Mouse (Mus musculus) MEL (cell line): Measurements from ENCODE around the gene Tnfsf15. TPM values are rescaled to one million over a fixed set of nuclear protein-coding genes. Genes with fewer than 3 reads are reported as not detected.

Experiments
- DNase-seq: peaks from one replicate; pipeline ENCODE4 v3.0.0; 2011; ENCODE audit warnings: low read depth, low spot score
- H3K27ac ChIP-seq: 2 replicates; pipeline ENCODE4 v1.5.1; 2012; ENCODE audit warnings: low read depth, mild to moderate bottlenecking, control low read depth, low read length, moderate library complexity; ENCODE audit not compliant: control insufficient read depth
- H3K27me3 ChIP-seq, 2 experiments: fragments of 150-350 bp in 1 of 2; sonication (generic) in 1 of 2; 2 replicates each; pipeline ENCODE4 v1.6.1; 2012; ENCODE audit warnings: low read length in 2 of 2, mild to moderate bottlenecking in 2 of 2, improper control_type of control experiment in 1 of 2, moderate library complexity in 1 of 2; ENCODE audit not compliant: insufficient read depth in 2 of 2, control insufficient read depth in 1 of 2
- H3K36me3 ChIP-seq, 2 experiments: 2 replicates each; pipeline ENCODE4 v1.6.1; 2012 to 2014; ENCODE audit warnings: low read length in 2 of 2, improper control_type of control experiment in 1 of 2, inconsistent platforms in 1 of 2, mild to moderate bottlenecking in 1 of 2; ENCODE audit not compliant: insufficient read depth in 2 of 2, control insufficient read depth in 1 of 2
- H3K4me1 ChIP-seq, 2 experiments: fragments of 150-350 bp in 1 of 2; sonication (generic) in 1 of 2; 2 replicates each; pipeline ENCODE4 v1.6.1; 2012; ENCODE audit warnings: low read length in 2 of 2, improper control_type of control experiment in 1 of 2, mild to moderate bottlenecking in 1 of 2; ENCODE audit not compliant: insufficient read depth in 2 of 2, control insufficient read depth in 1 of 2
- H3K4me3 ChIP-seq, 2 experiments: fragments of 150-350 bp in 1 of 2; sonication (generic) in 1 of 2; 2 replicates each; pipeline ENCODE4 v1.5.1; 2012; ENCODE audit warnings: low read depth in 2 of 2, low read length in 2 of 2, mild to moderate bottlenecking in 2 of 2, moderate library complexity in 2 of 2, control low read depth in 1 of 2, improper control_type of control experiment in 1 of 2; ENCODE audit not compliant: control insufficient read depth in 1 of 2, insufficient read depth in 1 of 2
- H3K79me2 ChIP-seq: 2 replicates; pipeline ENCODE4 v1.6.1; 2012; ENCODE audit warnings: mild to moderate bottlenecking, low read length, moderate library complexity; ENCODE audit not compliant: control insufficient read depth, poor library complexity, insufficient read depth
- H3K9ac ChIP-seq: 2 replicates; pipeline ENCODE4 v1.6.1; 2012; ENCODE audit warnings: low read depth, mild to moderate bottlenecking, control low read depth, low read length, moderate library complexity; ENCODE audit not compliant: control insufficient read depth, poor library complexity, severe bottlenecking
- H3K9me3 ChIP-seq: fragments of 150-350 bp; sonication (generic); replicated peaks from 2 replicates; pipeline ENCODE4 v1.6.1; 2012; ENCODE audit warnings: mild to moderate bottlenecking, low read length, improper control_type of control experiment, moderate library complexity; ENCODE audit not compliant: insufficient read depth
- BHLHE40 ChIP-seq: IDR thresholded peaks from 2 replicates; pipeline ENCODE4 v1.6.1; 2012; ENCODE audit warnings: low read depth, mild to moderate bottlenecking, inconsistent platforms, low read length, improper control_type of control experiment, borderline replicate concordance
- CHD2 ChIP-seq: IDR thresholded peaks from 2 replicates; pipeline ENCODE4 v1.6.1; 2011; ENCODE audit warnings: low read length, improper control_type of control experiment
- CTCF ChIP-seq, 3 experiments: IDR thresholded peaks in 2 of 3; conservative IDR thresholded peaks in 1 of 3; 2 replicates each; pipeline ENCODE4 v1.5.1; 2011 to 2012; ENCODE audit warnings: low read length in 3 of 3, low read depth in 2 of 3, mild to moderate bottlenecking in 2 of 3, improper control_type of control experiment in 1 of 3, inconsistent platforms in 1 of 3, mixed read lengths in 1 of 3, moderate library complexity in 1 of 3; ENCODE audit not compliant: control insufficient read depth in 1 of 3, insufficient read depth in 1 of 3, poor library complexity in 1 of 3, severe bottlenecking in 1 of 3
- E2F4 ChIP-seq: IDR thresholded peaks from 2 replicates; pipeline ENCODE4 v1.6.1; 2011; ENCODE audit warnings: low read depth, low read length, improper control_type of control experiment, borderline replicate concordance
- ELF1 ChIP-seq: IDR thresholded peaks from 2 replicates; pipeline ENCODE4 v1.6.1; 2014; ENCODE audit warnings: low read depth, mild to moderate bottlenecking, inconsistent platforms, low read length, improper control_type of control experiment, moderate library complexity
- EP300 ChIP-seq, 2 experiments: IDR thresholded peaks; 2 replicates each; pipeline ENCODE4 v1.6.1; 2011; ENCODE audit warnings: improper control_type of control experiment in 2 of 2, low read length in 2 of 2, low read depth in 1 of 2, mild to moderate bottlenecking in 1 of 2
- ETS1 ChIP-seq: IDR thresholded peaks from 2 replicates; pipeline ENCODE4 v1.6.1; 2012; ENCODE audit warnings: low read depth, mild to moderate bottlenecking, inconsistent platforms, low read length, improper control_type of control experiment, moderate library complexity
- GABPA ChIP-seq: IDR thresholded peaks from 2 replicates; pipeline ENCODE4 v1.6.1; 2012; ENCODE audit warnings: low read depth, mild to moderate bottlenecking, inconsistent platforms, low read length, improper control_type of control experiment, moderate library complexity
- GATA1 ChIP-seq: IDR thresholded peaks from 2 replicates; pipeline ENCODE4 v1.6.1; 2011; ENCODE audit warnings: low read depth, low read length, improper control_type of control experiment
- HCFC1 ChIP-seq: IDR thresholded peaks from 2 replicates; pipeline ENCODE4 v1.6.1; 2012; ENCODE audit warnings: low read depth, mild to moderate bottlenecking, inconsistent platforms, low read length, improper control_type of control experiment, moderate library complexity
- JUND ChIP-seq: IDR thresholded peaks from 2 replicates; pipeline ENCODE4 v1.6.1; 2011; ENCODE audit warnings: low read depth, mild to moderate bottlenecking, improper control_type of control experiment, low read length
- MAZ ChIP-seq: IDR thresholded peaks from 2 replicates; pipeline ENCODE4 v1.6.1; 2012; ENCODE audit warnings: low read depth, mild to moderate bottlenecking, inconsistent platforms, low read length, improper control_type of control experiment
- MEF2A ChIP-seq: IDR thresholded peaks from 2 replicates; pipeline ENCODE4 v1.6.1; 2014; ENCODE audit warnings: low read depth, mild to moderate bottlenecking, inconsistent platforms, low read length, improper control_type of control experiment; ENCODE audit not compliant: poor library complexity, insufficient replicate concordance, severe bottlenecking; ENCODE audit errors: extremely low read depth
- MXI1 ChIP-seq: IDR thresholded peaks from 2 replicates; pipeline ENCODE4 v1.6.1; 2011; ENCODE audit warnings: mild to moderate bottlenecking, low read depth, low read length, improper control_type of control experiment
- MYB ChIP-seq: IDR thresholded peaks from 2 replicates; pipeline ENCODE4 v1.6.1; 2011; ENCODE audit warnings: mild to moderate bottlenecking, low read depth, low read length, improper control_type of control experiment
- POLR2AphosphoS5 ChIP-seq: IDR thresholded peaks from 2 replicates; pipeline ENCODE4 v1.6.1; 2012; ENCODE audit warnings: low read depth, borderline replicate concordance, mild to moderate bottlenecking, inconsistent platforms, low read length, moderate library complexity, mixed read lengths
- SMC3 ChIP-seq: IDR thresholded peaks from 2 replicates; pipeline ENCODE4 v1.6.1; 2011; ENCODE audit warnings: low read depth, low read length, improper control_type of control experiment
- TBP ChIP-seq: IDR thresholded peaks from 2 replicates; pipeline ENCODE4 v1.8.0; 2011; ENCODE audit warnings: low read depth, low read length, improper control_type of control experiment
- UBTF ChIP-seq: IDR thresholded peaks from 2 replicates; pipeline ENCODE4 v1.6.1; 2012; ENCODE audit warnings: low read depth, mild to moderate bottlenecking, inconsistent platforms, low read length, improper control_type of control experiment, moderate library complexity, borderline replicate concordance; ENCODE audit not compliant: insufficient read depth
- USF1 ChIP-seq: IDR thresholded peaks from 2 replicates; pipeline ENCODE4 v1.6.1; 2014; ENCODE audit warnings: low read depth, mild to moderate bottlenecking, inconsistent platforms, low read length, improper control_type of control experiment, moderate library complexity
- USF2 ChIP-seq, 2 experiments: IDR thresholded peaks; 2 replicates each; pipeline ENCODE4 v1.6.1; 2011 to 2012; ENCODE audit warnings: improper control_type of control experiment in 2 of 2, low read length in 2 of 2, borderline replicate concordance in 1 of 2, inconsistent platforms in 1 of 2, low read depth in 1 of 2, mild to moderate bottlenecking in 1 of 2; ENCODE audit not compliant: insufficient read depth in 1 of 2
- ZMIZ1 ChIP-seq: IDR thresholded peaks from 2 replicates; pipeline ENCODE4 v1.6.1; 2012; ENCODE audit warnings: low read depth, mild to moderate bottlenecking, inconsistent platforms, low read length, improper control_type of control experiment, moderate library complexity
- polyA plus RNA-seq, 2 experiments: library from polyadenylated mRNA; stranded (reverse) in 1 of 2; unstranded in 1 of 2; fragments of >175 nt in 1 of 2; fragments of >200 nt in 1 of 2; gene quantifications; 2 replicates each; pipeline versions ENCODE4 v1.2.1 to v1.2.4; 2012; ENCODE audit warnings: low replicate concordance in 2 of 2, low read depth in 1 of 2; ENCODE audit not compliant: insufficient read length in 2 of 2, insufficient read depth in 1 of 2, missing spikeins in 1 of 2
- total RNA-seq: library from RNA; depleted of rRNA; stranded (reverse); fragments of 300-350 nt; gene quantifications from 2 replicates; pipeline ENCODE4 v1.2.3, GENCODE M21; 2012

Tnfsf15 gene
- total and polyA plus RNA-seq, 3 experiments = not detected

DNA sequence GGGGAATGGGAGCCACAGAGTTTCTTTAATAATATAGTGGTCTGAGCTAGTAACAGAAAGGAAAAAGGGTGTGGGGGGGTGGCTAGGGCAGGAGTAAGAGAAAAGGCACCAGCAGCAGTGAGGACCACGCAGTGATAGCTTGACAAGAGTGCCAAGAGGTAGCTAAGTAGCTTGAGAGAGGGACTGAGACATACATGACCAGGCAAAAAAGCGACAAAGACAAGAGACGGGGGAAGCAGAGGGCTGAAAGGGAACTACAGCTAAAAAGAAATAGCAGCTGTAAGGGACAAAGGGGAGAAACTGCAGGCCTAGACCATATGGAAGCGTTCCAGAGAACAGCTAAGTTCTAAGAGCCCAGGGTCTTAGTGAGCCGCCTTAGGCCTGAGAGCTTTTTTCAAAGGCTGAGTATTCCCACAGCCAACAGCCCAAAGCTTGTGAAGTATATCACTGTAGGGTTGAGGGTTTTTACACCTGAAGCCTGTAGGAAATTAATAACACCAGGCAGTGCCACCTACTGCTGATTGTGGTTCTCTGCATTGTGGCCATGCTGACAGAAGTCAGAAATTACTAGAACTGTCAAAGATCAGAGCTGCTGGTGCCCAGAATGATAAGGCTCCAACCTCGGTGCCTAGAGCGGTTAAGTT, 38.2 kb upstream of the Tnfsf15 start:
- Histone ChIP-seq H3K27me3 (no peaks in the 10 kb centered on the region), H3K36me3 (no peaks in the 10 kb centered on the region), H3K4me3 (no peak overlapping the region), H3K4me1 (no peaks in the 10 kb centered on the region), H3K9ac (no peak overlapping the region), H3K79me2 (no peaks in the 10 kb centered on the region), H3K27ac (no peak overlapping the region), H3K9me3 (no peaks in the 10 kb centered on the region)
- TF ChIP-seq ZMIZ1 (no peak), HCFC1 (no peak), ELF1 (no peak), UBTF (no peak), GABPA (no peak), POLR2AphosphoS5 (no peak), JUND (no peak), EP300 (IDR thresholded peaks at IDR 0.05; ENCODE audit: low read depth in 1 of 2, low read length in 2 of 2) (no peak), CHD2 (no peak), SMC3 (no peak), MAZ (no peak), TBP (no peak), BHLHE40 (no peak), E2F4 (no peak), ETS1 (no peak)
- no peak for DNase-seq

GRCm38 (mm10) chr4:63777223-63777622, 32.3 kb upstream of the Tnfsf15 start:
- no peak overlapping the region for H3K9ac ChIP-seq
- H3K27ac ChIP-seq = no peak overlapping the region
- no peaks in the 10 kb centered on the region for H3K9me3 ChIP-seq
- H3K36me3 ChIP-seq = no peaks in the 10 kb centered on the region
- no peaks in the 10 kb centered on the region for H3K27me3 ChIP-seq
- TF ChIP-seq USF2 (IDR thresholded peaks at IDR 0.05; ENCODE audit: borderline replicate concordance in 1 of 2, insufficient read depth in 1 of 2, low read depth in 1 of 2, low read length in 2 of 2) (no peak), MXI1 (no peak), ETS1 (no peak), USF1 (no peak), CTCF (IDR thresholded peaks at IDR 0.05 in 2 of 3, conservative IDR thresholded peaks at IDR 0.05 in 1 of 3; ENCODE audit: control insufficient read depth in 1 of 3, insufficient read depth in 1 of 3, low read depth in 2 of 3, low read length in 3 of 3, poor library complexity in 1 of 3, severe bottlenecking in 1 of 3) (no peak), MYB (no peak), MEF2A (no peak), E2F4 (no peak), EP300 (IDR thresholded peaks at IDR 0.05; ENCODE audit: low read depth in 1 of 2, low read length in 2 of 2) (no peak), GATA1 (no peak)
- TF ChIP-seq, all 39 proteins: peak for 0
- Histone ChIP-seq H3K79me2 (no peaks in the 10 kb centered on the region), H3K4me3 (no peak overlapping the region), H3K4me1 (no peaks in the 10 kb centered on the region)
- DNase-seq = no peak
